Mouse (Mus musculus) CD4-positive naive resting alpha-beta T cell, adult 57 days (primary cell): Measurements from ENCODE around the gene Bcl2l14. TPM values are rescaled to one million over a fixed set of nuclear protein-coding genes. Genes with fewer than 3 reads are reported as not detected.

ENCODE experiments used
- total RNA-seq: library from RNA; stranded (reverse); gene quantifications from one replicate; pipeline ENCODE4 v1.2.4, GENCODE M21; 2023

Bcl2l14 gene
- 1.9 TPM for total RNA-seq

DNA sequence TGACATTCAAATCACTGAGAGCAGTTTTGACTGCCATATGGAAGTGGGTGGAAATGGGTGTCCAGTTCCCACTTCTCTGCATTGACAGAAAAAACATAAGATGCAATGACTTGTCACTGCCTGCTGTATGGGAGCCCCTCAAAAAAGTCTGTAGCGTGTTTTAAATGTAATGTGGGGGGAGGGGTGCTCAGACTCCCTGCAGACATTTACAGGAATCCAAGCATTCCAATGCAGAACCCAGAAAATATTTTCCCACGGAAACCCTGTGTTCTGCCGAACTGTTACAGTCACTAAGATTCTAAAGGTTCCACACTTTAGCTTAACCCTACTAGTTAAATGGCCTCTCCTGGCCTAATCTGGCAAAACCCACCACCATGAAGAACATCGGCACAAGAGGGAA, at the start of gene Bcl2l14:
TSS of gene Bcl2l14 (plus strand) at position 301 of the 400 bp plus-strand sequence.

Other genes with a start within 250 kb of the Bcl2l14 start
- 62.3 TPM for gene Lrp6, start 170.6 kb downstream of the Bcl2l14 start, total RNA-seq
- gene Mansc1, start 236.2 kb downstream of the Bcl2l14 start, total RNA-seq: 2.5 TPM
- 11.5 TPM for gene Borcs5, start 243.2 kb downstream of the Bcl2l14 start, total RNA-seq